Mouse (Mus musculus) limb, embryonic 14.5 days (tissue): ENCODE results near the gene Rab5if. TPM values are rescaled to one million over a fixed set of nuclear protein-coding genes. Genes with fewer than 3 reads are reported as not detected.

Experiments
- ATAC-seq: fragments of 200-750 bp; cut with Nextera tagmentation; 2 replicates; pipeline ENCODE4 v1.8.0; 2017; ENCODE audit warnings: low read depth, moderate number of reproducible peaks, moderate TSS enrichment; ENCODE audit not compliant: low FRiP score
- DNase-seq: peaks from one replicate; pipeline ENCODE4 v3.0.0-alpha.2; 2015; ENCODE audit warnings: low spot score
- H3K27ac ChIP-seq: fragments of 300-500 bp; sonication (generic); replicated peaks from 2 replicates; pipeline ENCODE4 v1.5.1; 2014; ENCODE audit warnings: low read depth, mild to moderate bottlenecking, low read length, moderate library complexity, mixed read lengths
- H3K27me3 ChIP-seq: fragments of 300-500 bp; sonication (generic); 2 replicates; pipeline ENCODE4 v1.6.1; 2014; ENCODE audit warnings: low read length, mixed read lengths; ENCODE audit not compliant: control insufficient read depth, insufficient read depth
- H3K36me3 ChIP-seq: fragments of 300-500 bp; sonication (generic); 2 replicates; pipeline ENCODE4 v1.6.1; 2014; ENCODE audit warnings: mild to moderate bottlenecking, low read length, moderate library complexity, mixed read lengths; ENCODE audit not compliant: control insufficient read depth, insufficient read depth
- H3K4me1 ChIP-seq: fragments of 300-500 bp; sonication (generic); 2 replicates; pipeline ENCODE4 v1.6.1; 2014; ENCODE audit warnings: antibody characterized with exemption, low read length, mixed read lengths; ENCODE audit not compliant: control insufficient read depth, insufficient read depth
- H3K4me2 ChIP-seq: fragments of 300-500 bp; sonication (generic); replicated peaks from 2 replicates; pipeline ENCODE4 v1.6.1; 2014; ENCODE audit warnings: low read depth, mild to moderate bottlenecking, low read length, moderate library complexity; ENCODE audit not compliant: severe bottlenecking
- H3K4me3 ChIP-seq: fragments of 300-500 bp; sonication (generic); replicated peaks from 2 replicates; pipeline ENCODE4 v1.5.1; 2014; ENCODE audit warnings: low read length
- H3K9ac ChIP-seq: fragments of 300-500 bp; sonication (generic); 2 replicates; pipeline ENCODE4 v1.6.1; 2014; ENCODE audit warnings: mild to moderate bottlenecking, low read depth, low read length, moderate library complexity; ENCODE audit not compliant: severe bottlenecking
- H3K9me3 ChIP-seq: fragments of 300-500 bp; sonication (generic); 2 replicates; pipeline ENCODE4 v1.6.1; 2016; ENCODE audit warnings: low read length; ENCODE audit not compliant: control insufficient read depth
- POLR2A ChIP-seq: fragments of 200-500 bp; IDR thresholded peaks from 2 replicates; pipeline ENCODE4 v1.8.0; 2012; ENCODE audit warnings: inconsistent platforms, mild to moderate bottlenecking, moderate library complexity, borderline replicate concordance; ENCODE audit not compliant: insufficient read depth, insufficient read length; ENCODE audit errors: extremely low read depth
- WGBS: fragments of 180-500 bp; shearing (Covaris S2); extraction: QIAGEN DNeasy Blood & Tissue Kit; methylation state at CpG from one replicate; pipeline ENCODE4 v1.1.7; 2014; 5-methylcytosine and 5-hydroxymethylcytosine counted together
- polyA plus RNA-seq, 2 experiments: library from polyadenylated mRNA; depleted of rRNA in 1 of 2; stranded (reverse) in 1 of 2; unstranded in 1 of 2; fragments of >200 nt; fragmentation: Nextera tagmentation in 1 of 2; extraction: Ambion mirVana in 1 of 2; gene quantifications; 2 replicates each; pipeline versions ENCODE4 v1.2.1 to v1.2.3; 2012 to 2014

Gene Rab5if
- polyA plus RNA-seq, 2 experiments, result 106 to 171 TPM

- TF ChIP-seq POLR2A, result no peak
- WGBS, result 66% methylated on average over 3 of the region's 3 CpGs
- Histone ChIP-seq H3K27me3 (no peaks in the 10 kb centered on the region), H3K9ac (no peak overlapping the region), H3K27ac (no peak overlapping the region), H3K36me3 (no peaks in the 10 kb centered on the region), H3K4me1 (no peaks in the 10 kb centered on the region), H3K4me2 (no peak overlapping the region), H3K4me3 (no peak overlapping the region), H3K9me3 (no peaks in the 10 kb centered on the region)
- ATAC-seq (no peak), DNase-seq (no peak)
Observed at GRCm38 (mm10) chr2:156888490-156888889, 25.6 kb downstream of the Rab5if start.

- no peak overlapping the region for H3K4me3 ChIP-seq
- ATAC-seq, result no peak
- no peak for DNase-seq
- no peak overlapping the region for H3K9ac ChIP-seq
- H3K27me3 ChIP-seq, result no peaks in the 10 kb centered on the region
- H3K27ac ChIP-seq, result no peak overlapping the region
- no peak overlapping the region for H3K4me2 ChIP-seq
- H3K4me1 ChIP-seq, result no peaks in the 10 kb centered on the region
- no peak for TF ChIP-seq POLR2A
- WGBS, result 50% methylated on average over 3 of the region's 3 CpGs
- no peaks in the 10 kb centered on the region for H3K36me3 ChIP-seq
- no peaks in the 10 kb centered on the region for H3K9me3 ChIP-seq
Observed at GRCm38 (mm10) chr2:156892240-156892639, 29.3 kb downstream of the Rab5if start.

GRCm38 (mm10) chr2:156892821-156893220 lies 29.9 kb downstream of the Rab5if start:
- 81% methylated on average over 6 of the region's 6 CpGs for WGBS
- Histone ChIP-seq H3K36me3 (no peaks in the 10 kb centered on the region), H3K4me1 (no peaks in the 10 kb centered on the region), H3K9me3 (no peaks in the 10 kb centered on the region), H3K4me3 (no peak overlapping the region), H3K9ac (no peak overlapping the region), H3K27ac (no peak overlapping the region), H3K27me3 (no peaks in the 10 kb centered on the region), H3K4me2 (no peak overlapping the region)
- DNase-seq (no peak), ATAC-seq (no peak)
- no peak for TF ChIP-seq POLR2A

GRCm38 (mm10) chr2:156894496-156895265 lies 31.8 kb downstream of the Rab5if start:
- no peak for TF ChIP-seq POLR2A
- Histone ChIP-seq H3K36me3 (no peaks in the 10 kb centered on the region), H3K27me3 (no peaks in the 10 kb centered on the region), H3K4me3 (no peak overlapping the region), H3K27ac (no peak overlapping the region), H3K9me3 (no peaks in the 10 kb centered on the region), H3K4me2 (no peak overlapping the region), H3K9ac (no peak overlapping the region), H3K4me1 (no peaks in the 10 kb centered on the region)
- 80% methylated on average over 15 of the region's 15 CpGs for WGBS
- no peak for ATAC-seq
- no peak for DNase-seq

GRCm38 (mm10) chr2:156896384-156896914 lies 33.5 kb downstream of the Rab5if start:
- Histone ChIP-seq H3K4me2 (no peak overlapping the region), H3K9me3 (no peaks in the 10 kb centered on the region), H3K36me3 (no peaks in the 10 kb centered on the region), H3K27ac (no peak overlapping the region), H3K4me3 (no peak overlapping the region), H3K4me1 (no peaks in the 10 kb centered on the region), H3K9ac (no peak overlapping the region), H3K27me3 (no peaks in the 10 kb centered on the region)
- no peak for ATAC-seq
- DNase-seq, result no peak
- no peak for TF ChIP-seq POLR2A
- 71% methylated on average over 9 of the region's 9 CpGs for WGBS
